Mouse (Mus musculus) small intestine, adult 2 months (tissue): Measurements from ENCODE around the gene Palm2.

Source experiments
- CTCF ChIP-seq: fragments of 200-500 bp; IDR thresholded peaks from 2 replicates; pipeline ENCODE4 v1.5.1; 2012; ENCODE audit warnings: low read depth, mild to moderate bottlenecking, control low read depth, inconsistent platforms, low read length, moderate library complexity, mixed read lengths; ENCODE audit not compliant: insufficient replicate concordance, insufficient read length; ENCODE audit errors: extremely low read depth
- POLR2A ChIP-seq: fragments of 200-500 bp; IDR thresholded peaks from 2 replicates; pipeline ENCODE4 v1.6.1; 2012; ENCODE audit warnings: low read depth, mild to moderate bottlenecking, control low read depth, inconsistent platforms, low read length, moderate library complexity

GRCm38 (mm10) chr4:57732351-57732750 lies 298.3 kb downstream of the Palm2 start:
- TF ChIP-seq CTCF: no peak
- no peak for TF ChIP-seq POLR2A
